Mouse (Mus musculus) gonadal fat pad, adult 2 months (tissue): ENCODE results near the gene Prmt6. TPM values are rescaled to one million over a fixed set of nuclear protein-coding genes. Genes with fewer than 3 reads are reported as not detected.

Experiments
- DNase-seq: peaks from one replicate; pipeline ENCODE4 v3.0.0-alpha.2; 2012; ENCODE audit warnings: low read depth
- polyA plus RNA-seq: library from polyadenylated mRNA; depleted of rRNA; stranded (reverse); fragments of >200 nt; gene quantifications from 2 replicates; pipeline ENCODE4 v1.2.3, GENCODE M21; 2012; rRNA removed

Prmt6 gene
- 8.2 and 8.4 TPM in 2 replicates for polyA plus RNA-seq

DNA sequence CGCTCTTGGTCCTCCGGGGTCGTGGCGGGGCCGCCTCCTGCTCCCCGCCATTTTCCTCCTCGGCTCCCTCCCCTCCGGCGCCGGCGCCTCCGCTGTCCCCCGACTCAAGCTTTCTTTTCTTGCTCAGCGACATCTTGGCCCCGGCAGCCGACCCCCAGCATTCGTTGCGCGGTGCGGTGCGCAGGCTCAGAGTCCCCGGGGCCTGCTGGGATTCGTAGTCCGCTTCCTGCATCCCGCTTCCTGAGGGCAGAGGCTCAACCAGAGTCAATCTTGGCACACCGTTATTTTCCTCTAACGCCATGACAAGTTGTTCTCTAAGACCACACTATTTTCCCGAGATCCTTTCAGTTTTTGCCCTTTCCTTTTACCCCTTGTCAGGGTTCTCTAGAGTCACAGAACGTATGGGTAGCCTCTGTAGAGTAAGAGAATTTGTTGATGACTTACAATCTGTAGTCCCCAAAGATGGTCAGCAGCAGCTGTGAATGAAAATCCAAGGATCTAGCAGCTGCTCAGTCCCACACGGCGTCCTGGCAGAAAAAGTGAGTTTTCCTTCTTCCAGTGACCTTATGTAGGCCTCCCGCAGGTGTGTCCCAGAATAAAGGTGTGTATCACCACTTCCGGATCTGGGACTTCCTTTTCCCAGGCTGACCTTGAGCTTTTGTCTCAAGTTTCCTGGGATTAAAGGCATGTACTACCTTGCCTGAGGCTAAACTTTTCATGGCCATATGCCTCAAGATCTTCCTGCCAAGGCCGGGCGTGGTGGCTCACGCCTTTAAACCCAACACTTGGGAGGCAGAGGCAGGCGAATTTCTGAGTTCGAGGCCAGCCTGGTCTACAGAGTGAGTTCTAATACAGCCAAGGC, at the start of gene Prmt6:
Gene Prmt6 (minus strand): TSS at position 160 of the 862 bp plus-strand sequence.
- DNase-seq = no peak

DNA sequence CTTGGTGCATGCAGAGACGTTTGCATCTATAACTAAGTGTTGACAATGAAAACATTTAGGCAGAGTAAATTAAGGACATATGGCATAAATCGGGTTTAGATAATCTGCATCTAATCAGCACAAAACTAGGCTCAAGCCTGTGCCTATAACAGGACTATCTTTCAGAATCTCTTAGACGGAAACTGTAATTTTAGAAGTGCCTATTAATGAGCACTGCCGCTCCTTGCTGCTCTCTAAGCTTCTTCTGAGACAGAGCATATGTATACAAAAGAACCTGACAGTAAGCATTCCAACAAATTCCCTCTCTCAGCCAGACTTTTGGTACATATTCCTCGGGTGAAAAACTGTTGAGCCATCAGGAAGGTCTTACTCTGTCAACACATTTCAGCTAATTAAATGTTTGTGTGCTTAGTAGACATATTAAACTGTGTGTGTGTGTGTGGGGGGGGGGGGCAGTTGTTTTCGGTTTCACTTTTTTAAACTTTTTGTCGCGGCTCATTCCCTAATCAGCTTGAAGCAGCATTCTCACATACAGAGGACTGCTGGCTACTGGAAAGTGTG, 39.8 kb upstream of the Prmt6 start:
- DNase-seq = no peak

DNA sequence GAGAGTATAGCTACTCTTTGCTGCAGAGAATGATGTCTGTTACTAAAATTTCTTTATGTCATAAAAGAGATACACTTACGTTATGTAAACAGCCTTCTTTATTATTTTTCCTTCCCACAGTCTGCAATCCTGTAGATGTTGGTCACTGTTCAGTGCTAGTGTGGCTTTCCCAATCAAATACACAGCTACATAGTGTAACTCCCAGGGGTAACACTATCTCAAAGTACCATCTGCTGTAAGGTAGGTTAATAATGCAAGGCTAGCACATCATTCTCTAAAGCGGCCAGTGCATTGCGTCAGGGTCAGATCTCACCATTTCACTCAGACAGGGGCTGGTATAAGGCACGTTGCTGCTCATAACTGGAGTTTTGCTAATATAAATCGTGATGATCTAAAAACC, 31.9 kb upstream of the Prmt6 start:
- DNase-seq = no peak

DNA sequence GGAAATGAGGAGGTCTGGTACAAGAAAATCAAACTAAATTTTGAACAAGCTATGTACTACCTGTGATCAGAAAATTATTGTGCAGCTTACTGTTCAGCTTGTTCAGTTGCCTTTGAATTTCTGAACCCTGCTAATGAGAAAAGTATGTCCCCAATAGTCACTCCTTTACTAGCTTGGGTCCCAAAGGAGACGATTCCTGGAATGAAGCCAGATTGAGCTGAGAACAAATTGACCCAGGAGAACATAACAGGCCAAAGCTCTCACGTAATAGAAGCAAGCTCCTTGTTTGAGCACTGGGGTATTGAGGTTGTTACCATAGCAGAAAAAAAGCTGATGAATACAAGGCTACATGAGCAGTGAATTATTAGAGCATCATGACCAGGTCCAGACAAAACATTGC, 17.0 kb upstream of the Prmt6 start:
- no peak for DNase-seq

DNA sequence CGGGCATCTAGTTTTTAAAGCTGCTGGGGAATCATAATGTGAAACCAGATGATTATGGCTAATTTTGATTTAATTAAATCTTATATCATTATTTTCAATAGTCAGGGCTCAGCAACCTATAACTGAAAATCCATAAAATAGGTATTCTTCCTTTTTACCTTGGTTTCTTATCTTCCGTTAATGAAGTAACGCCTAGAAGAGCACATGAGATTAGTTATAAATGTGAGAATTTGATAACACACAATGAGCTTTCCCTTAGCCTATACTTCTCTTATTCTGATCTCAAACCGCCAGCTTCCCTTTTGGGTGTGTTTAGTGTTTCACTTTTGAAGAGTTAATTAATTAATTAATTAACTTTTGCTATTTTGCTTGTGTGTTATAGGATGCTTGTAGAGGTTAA, 2.3 kb upstream of the Prmt6 start:
- DNase-seq = no peak

DNA sequence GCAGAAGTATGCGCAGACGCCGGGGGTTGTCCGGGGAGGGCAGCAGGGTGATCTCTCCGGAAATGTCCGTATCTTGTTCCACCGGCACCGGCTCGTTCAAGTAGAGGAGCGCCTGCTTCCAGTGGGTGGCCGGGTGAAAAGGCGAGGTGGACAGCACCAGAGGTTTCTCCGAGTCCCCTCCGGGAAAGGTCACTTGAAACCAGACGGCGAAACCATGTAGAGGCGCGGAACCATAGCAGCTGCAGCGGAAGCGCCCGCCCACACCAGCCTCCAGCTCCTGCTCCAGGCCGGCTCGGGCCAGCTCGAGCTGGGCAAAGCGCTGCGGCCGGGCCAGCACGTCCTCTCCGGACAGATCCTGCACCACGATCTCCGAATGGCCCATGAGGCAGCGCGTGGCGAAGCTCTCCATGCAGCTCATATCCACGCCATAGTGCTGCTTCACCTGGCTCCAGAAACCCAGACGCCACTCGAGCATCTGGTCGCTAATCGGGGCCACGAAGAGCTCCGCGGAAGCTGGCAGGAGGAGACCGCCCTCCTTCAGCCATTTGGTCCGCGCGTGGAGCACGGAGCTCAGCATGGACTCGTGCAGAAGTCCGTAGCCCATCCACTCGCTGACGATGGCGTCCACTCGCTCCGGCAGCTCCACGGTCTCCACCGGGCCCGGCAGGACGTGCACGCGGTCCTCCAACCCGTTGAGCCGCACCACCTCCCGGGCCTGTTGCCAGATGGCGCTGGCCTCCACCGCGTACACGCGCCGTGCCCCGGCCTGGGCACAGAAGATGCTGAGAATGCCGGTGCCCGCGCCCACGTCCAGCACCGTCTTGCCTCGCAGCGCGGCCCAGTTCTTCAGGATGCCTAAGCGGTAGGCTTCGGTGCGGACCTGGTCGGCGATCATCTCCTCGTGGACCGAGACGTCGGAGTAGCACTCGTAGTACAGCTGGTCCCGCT, 633 bp downstream of the Prmt6 start:
- no peak for DNase-seq

DNA sequence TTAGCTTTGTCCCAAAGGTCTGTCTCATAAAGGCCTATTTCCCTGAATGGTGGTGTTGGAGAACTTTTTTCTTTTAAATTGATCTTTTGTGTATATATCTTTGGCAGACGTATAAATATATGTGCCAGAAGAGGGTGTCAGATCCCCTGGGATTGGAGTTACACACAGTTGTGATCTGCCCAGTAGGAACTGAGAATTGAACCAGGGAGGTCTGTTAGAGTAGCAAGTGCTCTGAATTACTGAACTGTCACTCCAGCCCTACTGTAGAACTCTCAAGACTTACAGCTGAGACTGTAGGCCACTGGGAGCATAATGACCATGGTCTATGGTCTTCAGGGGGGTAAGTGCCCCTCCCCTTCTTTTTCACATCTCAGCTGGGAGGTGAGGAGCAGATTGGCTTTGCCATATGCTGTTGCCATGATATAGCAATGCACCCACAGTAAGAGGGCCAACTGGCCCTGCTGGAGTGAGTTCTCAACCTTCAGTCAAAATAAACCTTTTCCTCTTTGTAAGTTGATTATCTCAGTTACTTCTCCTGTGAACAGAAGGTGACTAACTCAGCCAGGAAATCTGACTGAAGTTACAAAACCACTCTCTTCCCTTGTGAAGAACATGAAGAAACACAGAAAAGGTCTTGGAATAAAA, 13.9 kb downstream of the Prmt6 start:
- no peak for DNase-seq

Other genes with a start within 250 kb of the Prmt6 start
- gene Ntng1, start 107.0 kb downstream of the Prmt6 start, polyA plus RNA-seq = 0.28 and 0.57 TPM in 2 replicates